Mouse (Mus musculus) lung, postnatal 0 days (tissue): ENCODE data around the gene Ssbp1.

Source experiments
- CTCF ChIP-seq: IDR thresholded peaks from 2 replicates; pipeline ENCODE4 v1.5.1; 2016; ENCODE audit warnings: antibody characterized with exemption, mild to moderate bottlenecking
- EP300 ChIP-seq: IDR thresholded peaks from 2 replicates; pipeline ENCODE4 v1.6.1; 2016; ENCODE audit warnings: antibody characterized with exemption, mild to moderate bottlenecking, control low read depth

GRCm38 (mm10) chr6:40490933-40491332 is 19.8 kb downstream of the Ssbp1 start, which contains the start of gene Tas2r137:
- TF ChIP-seq EP300 (no peak), CTCF (no peak)
